Mouse (Mus musculus) midbrain, embryonic 16.5 days (tissue): Measurements from ENCODE around the gene Pkn3. TPM values are rescaled to one million over a fixed set of nuclear protein-coding genes. Genes with fewer than 3 reads are reported as not detected.
A peak's percentile ranks its signal among the peaks of the same experiment; 100 is the strongest.

ENCODE experiments used
- ATAC-seq: fragments of 200-750 bp; cut with Nextera tagmentation; 2 replicates; pipeline ENCODE4 v1.8.0; 2017; ENCODE audit warnings: moderate TSS enrichment
- H3K27ac ChIP-seq: fragments of 300-500 bp; sonication (generic); 2 replicates; pipeline ENCODE4 v1.5.1; 2014; ENCODE audit warnings: mild to moderate bottlenecking, low read length, mixed read lengths
- H3K27me3 ChIP-seq: fragments of 300-500 bp; sonication (generic); 2 replicates; pipeline ENCODE4 v1.6.1; 2014; ENCODE audit warnings: low read depth, low read length, mixed read lengths; ENCODE audit not compliant: control insufficient read depth, insufficient read depth
- H3K36me3 ChIP-seq: fragments of 300-500 bp; sonication (generic); 2 replicates; pipeline ENCODE4 v1.6.1; 2014; ENCODE audit warnings: mild to moderate bottlenecking, low read length, moderate library complexity, mixed read lengths; ENCODE audit not compliant: control insufficient read depth, insufficient read depth
- H3K4me1 ChIP-seq: fragments of 300-500 bp; sonication (generic); 2 replicates; pipeline ENCODE4 v1.6.1; 2014; ENCODE audit warnings: mild to moderate bottlenecking, low read length, mixed read lengths; ENCODE audit not compliant: control insufficient read depth, insufficient read depth
- H3K4me2 ChIP-seq: fragments of 300-500 bp; sonication (generic); 2 replicates; pipeline ENCODE4 v1.6.1; 2014; ENCODE audit warnings: mild to moderate bottlenecking, low read length, mixed read lengths
- H3K4me3 ChIP-seq: fragments of 300-500 bp; sonication (generic); 2 replicates; pipeline ENCODE4 v1.5.1; 2014; ENCODE audit warnings: low read depth, mild to moderate bottlenecking, low read length, moderate library complexity, mixed read lengths
- H3K9ac ChIP-seq: fragments of 300-500 bp; sonication (generic); 2 replicates; pipeline ENCODE4 v1.6.1; 2014; ENCODE audit warnings: low read depth, low read length, mixed read lengths
- H3K9me3 ChIP-seq: fragments of 300-500 bp; sonication (generic); replicated peaks from 2 replicates; pipeline ENCODE4 v1.6.1; 2014; ENCODE audit warnings: mild to moderate bottlenecking, low read length, mixed read lengths; ENCODE audit not compliant: control insufficient read depth, poor library complexity, severe bottlenecking
- WGBS: fragments of 180-500 bp; shearing (Covaris S2); extraction: QIAGEN DNeasy Blood & Tissue Kit; methylation state at CpG from one replicate; pipeline ENCODE4 v1.1.7; 2014; 5-methylcytosine and 5-hydroxymethylcytosine counted together
- polyA plus RNA-seq: library from polyadenylated mRNA; unstranded; fragments of >200 nt; fragmentation: Nextera tagmentation; extraction: Ambion mirVana; gene quantifications from 2 replicates; pipeline ENCODE4 v1.2.1, GENCODE M21; 2015

Gene Pkn3
- polyA plus RNA-seq, 1 experiment from 2014 or later, result 1.5 TPM

DNA sequence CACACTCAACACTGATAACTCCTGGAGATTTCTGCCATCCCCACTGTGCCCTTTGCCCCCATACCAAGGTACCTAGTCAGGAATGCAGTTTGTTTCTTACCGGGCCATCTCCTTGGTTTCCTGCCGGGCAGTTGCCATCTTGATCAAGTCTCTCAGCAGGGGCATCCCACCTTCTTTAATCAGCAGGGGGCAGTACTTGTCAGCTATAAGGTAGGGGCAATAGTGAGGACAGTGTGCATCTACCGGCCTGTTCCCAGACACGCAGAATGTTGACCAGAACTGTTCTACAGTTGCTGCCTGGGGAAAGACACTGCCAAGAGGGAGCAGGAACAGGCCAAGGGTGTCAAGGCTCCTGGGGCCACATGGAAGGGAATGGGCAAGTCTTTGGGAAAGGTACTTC, 22.7 kb downstream of the Pkn3 start:
- Histone ChIP-seq H3K9ac (no peak overlapping the region), H3K27me3 (no peaks in the 10 kb centered on the region), H3K4me2 (no peak overlapping the region), H3K36me3 (peaks cover 21% of the 10 kb centered on the region), H3K4me1 (no peaks in the 10 kb centered on the region), H3K4me3 (no peak overlapping the region), H3K9me3 (no peaks in the 10 kb centered on the region), H3K27ac (no peak overlapping the region)
- 82% methylated on average over 4 of the region's 4 CpGs for WGBS
- ATAC-seq, result no peak

GRCm38 (mm10) chr2:30106364-30106763, 28.9 kb downstream of the Pkn3 start:
- Histone ChIP-seq H3K27me3 (no peaks in the 10 kb centered on the region), H3K9me3 (no peaks in the 10 kb centered on the region), H3K9ac (no peak overlapping the region), H3K4me2 (no peak overlapping the region), H3K36me3 (peaks cover 45% of the 10 kb centered on the region), H3K4me3 (no peak overlapping the region), H3K27ac (no peak overlapping the region), H3K4me1 (no peaks in the 10 kb centered on the region)
- ATAC-seq, result no peak

DNA sequence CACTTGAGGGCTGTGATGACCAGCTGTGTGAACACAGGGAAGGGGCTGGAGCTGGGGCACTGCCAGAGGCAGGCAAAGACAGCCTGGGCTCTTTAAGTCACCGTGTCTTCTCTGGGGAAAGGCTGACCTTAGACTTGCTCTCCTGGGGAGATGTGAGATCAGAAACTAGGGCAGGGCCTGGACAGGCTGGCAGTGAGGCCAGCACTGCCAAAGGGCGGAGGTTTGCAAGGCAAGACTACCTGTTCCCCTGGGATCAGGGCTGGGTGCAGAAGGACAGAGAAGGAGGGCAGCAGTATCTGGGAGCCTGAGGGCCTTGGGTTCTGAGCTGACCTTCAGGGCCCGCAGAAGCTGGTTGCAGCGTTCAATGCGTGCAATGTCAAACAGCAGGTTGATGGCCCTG, 30.2 kb downstream of the Pkn3 start:
- 95% methylated on average over 5 of the region's 5 CpGs for WGBS
- no peak for ATAC-seq
- H3K9ac ChIP-seq, result no peak overlapping the region
- H3K4me3 ChIP-seq, result no peak overlapping the region
- no peaks in the 10 kb centered on the region for H3K27me3 ChIP-seq
- peaks cover 52% of the 10 kb centered on the region for H3K36me3 ChIP-seq
- H3K27ac ChIP-seq, result no peak overlapping the region
- H3K4me2 ChIP-seq, result no peak overlapping the region
- H3K9me3 ChIP-seq, result no peaks in the 10 kb centered on the region
- H3K4me1 ChIP-seq, result no peaks in the 10 kb centered on the region

- WGBS, result 95% methylated on average over 4 of the region's 4 CpGs
Measured at GRCm38 (mm10) chr2:30108260-30108659, 30.8 kb downstream of the Pkn3 start.

DNA sequence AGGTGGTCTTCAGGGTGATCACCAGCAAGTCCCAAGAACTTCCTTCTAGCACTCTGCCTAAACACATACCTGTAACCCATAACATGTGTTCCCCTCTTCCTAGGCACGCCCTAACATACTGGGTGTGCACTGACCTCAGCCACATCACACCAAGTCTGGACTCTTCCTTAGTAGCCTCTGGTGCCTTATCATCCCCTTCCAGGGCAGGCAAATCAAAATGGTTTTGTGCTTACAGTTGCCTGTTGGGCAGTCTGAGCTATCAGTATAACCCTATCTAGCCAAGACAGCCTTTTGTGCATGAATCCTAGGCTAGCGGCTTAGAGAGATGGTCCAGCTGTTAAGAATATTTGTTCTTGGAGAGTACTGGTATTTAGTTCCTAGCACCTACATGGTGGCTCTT, 34.0 kb downstream of the Pkn3 start:
- no peak for ATAC-seq
- Histone ChIP-seq H3K27ac (no peak overlapping the region), H3K36me3 (peaks cover 45% of the 10 kb centered on the region), H3K4me1 (no peaks in the 10 kb centered on the region), H3K9me3 (no peaks in the 10 kb centered on the region), H3K4me3 (no peak overlapping the region), H3K4me2 (no peak overlapping the region), H3K27me3 (no peaks in the 10 kb centered on the region), H3K9ac (no peak overlapping the region)
- 98% methylated on average over 2 of the region's 2 CpGs for WGBS

More at GRCm38 (mm10) chr2:30108260-30108659, 30.8 kb downstream of the Pkn3 start:
- no peak overlapping the region for H3K9ac ChIP-seq
- H3K4me2 ChIP-seq, result no peak overlapping the region
- no peak overlapping the region for H3K4me3 ChIP-seq
- no peaks in the 10 kb centered on the region for H3K4me1 ChIP-seq
- no peaks in the 10 kb centered on the region for H3K27me3 ChIP-seq
- H3K27ac ChIP-seq, result no peak overlapping the region
- peaks cover 51% of the 10 kb centered on the region for H3K36me3 ChIP-seq
- no peak for ATAC-seq
- H3K9me3 ChIP-seq, result no peaks in the 10 kb centered on the region

- no peak overlapping the region for H3K4me3 ChIP-seq
- H3K4me1 ChIP-seq, result no peaks in the 10 kb centered on the region
- no peaks in the 10 kb centered on the region for H3K27me3 ChIP-seq
- H3K9me3 ChIP-seq, result no peaks in the 10 kb centered on the region
- H3K27ac ChIP-seq, result no peak overlapping the region
- no peak overlapping the region for H3K4me2 ChIP-seq
- no peak for ATAC-seq
- peaks cover 40% of the 10 kb centered on the region for H3K36me3 ChIP-seq
- H3K9ac ChIP-seq, result no peak overlapping the region
- 93% methylated on average over 5 of the region's 5 CpGs for WGBS
Measured at GRCm38 (mm10) chr2:30112564-30112963, 35.1 kb downstream of the Pkn3 start.

DNA sequence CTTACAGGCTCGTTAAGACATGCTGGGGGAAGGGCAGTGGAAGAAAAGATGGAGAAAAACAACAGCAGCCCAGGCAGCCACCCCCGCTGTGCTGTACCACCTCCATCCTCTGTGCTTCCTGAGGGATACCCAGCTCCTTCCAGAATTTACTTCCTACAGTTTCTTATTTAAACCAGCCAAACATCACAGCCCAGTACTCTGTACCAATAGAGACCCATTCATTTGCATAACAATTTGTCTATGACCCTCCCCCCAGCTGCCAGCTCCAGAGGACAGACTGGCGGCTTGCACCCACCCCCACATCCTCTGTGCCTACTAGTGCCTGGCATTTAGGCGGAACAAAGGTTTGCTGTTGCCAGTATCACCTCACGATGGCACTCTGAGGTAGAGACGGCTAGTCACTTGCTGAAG, 42.2 kb downstream of the Pkn3 start:
- H3K27me3 ChIP-seq, result no peaks in the 10 kb centered on the region
- no peaks in the 10 kb centered on the region for H3K9me3 ChIP-seq
- no peak for ATAC-seq
- no peak overlapping the region for H3K4me3 ChIP-seq
- peaks cover 2% of the 10 kb centered on the region; the same call in 1 of the 2 replicates for H3K36me3 ChIP-seq
- peak overlapping the region; percentile 52; the same call in 1 of the 2 replicates for H3K27ac ChIP-seq
- no peak overlapping the region for H3K9ac ChIP-seq
- peaks cover 28% of the 10 kb centered on the region for H3K4me1 ChIP-seq
- WGBS, result 10% methylated on average over 6 of the region's 6 CpGs
- no peak overlapping the region for H3K4me2 ChIP-seq

DNA sequence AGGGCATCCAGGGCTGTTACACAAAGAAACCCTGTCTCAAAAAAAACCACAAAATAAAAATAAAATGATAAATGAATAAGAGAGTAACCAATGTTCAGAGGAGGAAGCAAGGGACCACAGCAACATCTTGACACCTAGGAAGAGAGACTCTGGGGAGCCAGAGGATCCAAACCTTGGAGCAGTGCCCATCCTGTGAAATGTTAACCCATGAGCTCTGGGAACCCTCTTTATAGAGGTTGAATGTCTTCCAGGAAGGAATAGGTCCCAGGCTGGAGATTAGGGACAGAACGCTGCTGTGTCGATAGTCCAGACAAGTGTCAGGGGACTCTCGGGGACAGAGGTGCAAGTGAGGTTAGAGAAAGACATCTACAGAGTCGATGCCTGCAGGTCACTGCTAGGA, 42.8 kb downstream of the Pkn3 start:
- no peak for ATAC-seq
- Histone ChIP-seq H3K9me3 (no peaks in the 10 kb centered on the region), H3K36me3 (peaks cover 2% of the 10 kb centered on the region; the same call in 1 of the 2 replicates), H3K4me2 (no peak overlapping the region), H3K27ac (peak overlapping the region; percentile 52; the same call in 1 of the 2 replicates), H3K9ac (peak overlapping the region; percentile 31; the same call in 1 of the 2 replicates), H3K4me1 (peaks cover 34% of the 10 kb centered on the region), H3K27me3 (no peaks in the 10 kb centered on the region), H3K4me3 (no peak overlapping the region)
- WGBS, result 70% methylated on average over 4 of the region's 4 CpGs

DNA sequence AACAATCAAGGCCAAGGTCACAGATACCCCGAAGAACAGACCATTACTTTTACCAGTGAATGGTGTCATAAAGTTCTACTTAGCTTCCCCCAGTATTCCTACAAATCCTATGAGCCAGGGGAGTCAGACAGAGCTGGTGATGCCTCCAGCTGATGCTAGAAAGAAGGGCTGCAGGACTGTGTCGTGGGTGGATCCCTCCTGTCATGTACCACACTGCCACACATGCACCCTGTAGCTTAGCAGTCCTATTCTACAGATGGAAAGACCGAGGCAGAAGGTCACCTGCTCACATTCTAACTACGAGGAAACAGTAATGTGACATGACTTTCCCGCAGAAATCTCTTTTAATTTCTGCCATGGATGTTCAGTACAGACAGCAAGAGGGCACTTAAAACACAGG, 45.3 kb downstream of the Pkn3 start:
- no peak for ATAC-seq
- no peaks in the 10 kb centered on the region for H3K9me3 ChIP-seq
- no peaks in the 10 kb centered on the region for H3K27me3 ChIP-seq
- no peak overlapping the region for H3K27ac ChIP-seq
- H3K4me3 ChIP-seq, result no peak overlapping the region
- H3K4me2 ChIP-seq, result no peak overlapping the region; the same call in 1 of the 2 replicates
- peaks cover 35% of the 10 kb centered on the region for H3K4me1 ChIP-seq
- peaks cover 2% of the 10 kb centered on the region; the same call in 1 of the 2 replicates for H3K36me3 ChIP-seq
- no peak overlapping the region for H3K9ac ChIP-seq
- WGBS, result 90% methylated on average over 5 of the region's 5 CpGs
